Mouse (Mus musculus): Measurements from ENCODE around the gene Sdr39u1. TPM values are rescaled to one million over a fixed set of nuclear protein-coding genes. Genes with fewer than 3 reads are reported as not detected.

The Sdr39u1 gene
- polyA plus RNA-seq, 1 experiment from 2014 or later: 98.8 TPM

Other genes starting within 250 kb of the Sdr39u1 start
- gene Mdp1, start 239.8 kb downstream of the Sdr39u1 start, polyA plus RNA-seq (2015; fragmentation: Nextera tagmentation; extraction: Ambion mirVana): 68.7 and 69.5 TPM in 2 replicates
- gene Gmpr2, start 228.4 kb downstream of the Sdr39u1 start, polyA plus RNA-seq (2015; fragmentation: Nextera tagmentation; extraction: Ambion mirVana): 70.2 and 72.7 TPM in 2 replicates
- gene Nedd8, start 228.2 kb downstream of the Sdr39u1 start, polyA plus RNA-seq (2015; fragmentation: Nextera tagmentation; extraction: Ambion mirVana): 606 and 624 TPM in 2 replicates
- 43.4 and 44.0 TPM in 2 replicates for gene Tinf2, start 218.5 kb downstream of the Sdr39u1 start, polyA plus RNA-seq (2015; fragmentation: Nextera tagmentation; extraction: Ambion mirVana)
- 5.0 and 5.7 TPM in 2 replicates for gene Tgm1, start 186.4 kb downstream of the Sdr39u1 start, polyA plus RNA-seq (2015; fragmentation: Nextera tagmentation; extraction: Ambion mirVana)
- gene Rabggta, start 178.0 kb downstream of the Sdr39u1 start, polyA plus RNA-seq (2015; fragmentation: Nextera tagmentation; extraction: Ambion mirVana): 24.8 and 26.2 TPM in 2 replicates
- 78.1 and 89.9 TPM in 2 replicates for gene Dhrs1, start 154.6 kb downstream of the Sdr39u1 start, polyA plus RNA-seq (2015; fragmentation: Nextera tagmentation; extraction: Ambion mirVana)
- gene Nop9, start 154.6 kb downstream of the Sdr39u1 start, polyA plus RNA-seq (2015; fragmentation: Nextera tagmentation; extraction: Ambion mirVana): 41.8 and 42.8 TPM in 2 replicates
- 0.45 and 0.72 TPM in 2 replicates for gene Cideb, start 141.8 kb downstream of the Sdr39u1 start, polyA plus RNA-seq (2015; fragmentation: Nextera tagmentation; extraction: Ambion mirVana)
- 0.36 and 0.64 TPM in 2 replicates for gene Ltb4r2, start 138.9 kb downstream of the Sdr39u1 start, polyA plus RNA-seq (2015; fragmentation: Nextera tagmentation; extraction: Ambion mirVana)
- gene Ltb4r1, start 134.3 kb downstream of the Sdr39u1 start, polyA plus RNA-seq (2015; fragmentation: Nextera tagmentation; extraction: Ambion mirVana): 0.45 and 0.51 TPM in 2 replicates
- 20.9 and 25.6 TPM in 2 replicates for gene Adcy4, start 116.2 kb downstream of the Sdr39u1 start, polyA plus RNA-seq (2015; fragmentation: Nextera tagmentation; extraction: Ambion mirVana)
- gene Ripk3, start 111.4 kb downstream of the Sdr39u1 start, polyA plus RNA-seq (2015; fragmentation: Nextera tagmentation; extraction: Ambion mirVana): 31.0 and 37.1 TPM in 2 replicates
- gene Nfatc4, start 77.1 kb downstream of the Sdr39u1 start, polyA plus RNA-seq (2015; fragmentation: Nextera tagmentation; extraction: Ambion mirVana): 124 and 128 TPM in 2 replicates
- gene Nynrin, start 46.3 kb downstream of the Sdr39u1 start, polyA plus RNA-seq (2015; fragmentation: Nextera tagmentation; extraction: Ambion mirVana): 28.2 and 34.2 TPM in 2 replicates
- gene Cbln3, start 15.9 kb downstream of the Sdr39u1 start, polyA plus RNA-seq (2015; fragmentation: Nextera tagmentation; extraction: Ambion mirVana): 0.17 and 0.31 TPM in 2 replicates
- gene Khnyn, start 15.3 kb downstream of the Sdr39u1 start, polyA plus RNA-seq (2015; fragmentation: Nextera tagmentation; extraction: Ambion mirVana): 24.2 and 25.5 TPM in 2 replicates
- 10.7 and 11.9 TPM in 2 replicates for gene Cma1, start 44.4 kb upstream of the Sdr39u1 start, polyA plus RNA-seq (2015; fragmentation: Nextera tagmentation; extraction: Ambion mirVana)
- gene Cma2, start 50.7 kb upstream of the Sdr39u1 start, polyA plus RNA-seq (2015; fragmentation: Nextera tagmentation; extraction: Ambion mirVana): not detected in 2 replicates
- gene Mcpt1, start 117.7 kb upstream of the Sdr39u1 start, polyA plus RNA-seq (2015; fragmentation: Nextera tagmentation; extraction: Ambion mirVana): not detected in 2 replicates
- gene Mcpt9, start 130.2 kb upstream of the Sdr39u1 start, polyA plus RNA-seq (2015; fragmentation: Nextera tagmentation; extraction: Ambion mirVana): not detected in 2 replicates
- gene Mcpt2, start 141.7 kb upstream of the Sdr39u1 start, polyA plus RNA-seq (2015; fragmentation: Nextera tagmentation; extraction: Ambion mirVana): not detected in 2 replicates
- 0.13 TPM in 1 of 2 replicates, not detected in the other for gene Mcpt4, start 162.0 kb upstream of the Sdr39u1 start, polyA plus RNA-seq (2015; fragmentation: Nextera tagmentation; extraction: Ambion mirVana)
- 0.61 and 0.70 TPM in 2 replicates for gene Mcpt8, start 185.0 kb upstream of the Sdr39u1 start, polyA plus RNA-seq (2015; fragmentation: Nextera tagmentation; extraction: Ambion mirVana)
- gene Ctsg, start 202.3 kb upstream of the Sdr39u1 start, polyA plus RNA-seq (2015; fragmentation: Nextera tagmentation; extraction: Ambion mirVana): 0.57 TPM in 1 of 2 replicates, not detected in the other
- gene Gzme, start 220.3 kb upstream of the Sdr39u1 start, polyA plus RNA-seq (2015; fragmentation: Nextera tagmentation; extraction: Ambion mirVana): not detected in 2 replicates
- not detected in 2 replicates for gene Gzmd, start 232.3 kb upstream of the Sdr39u1 start, polyA plus RNA-seq (2015; fragmentation: Nextera tagmentation; extraction: Ambion mirVana)

Data from limb, embryonic 13.5 days (tissue).